Mouse (Mus musculus) MEL (cell line): ENCODE data around the gene Tmem14c.

Experiments used
- CTCF ChIP-seq, 3 experiments: IDR thresholded peaks in 2 of 3; conservative IDR thresholded peaks in 1 of 3; 2 replicates each; pipeline ENCODE4 v1.5.1; 2011 to 2012; ENCODE audit warnings: low read length in 3 of 3, low read depth in 2 of 3, mild to moderate bottlenecking in 2 of 3, improper control_type of control experiment in 1 of 3, inconsistent platforms in 1 of 3, mixed read lengths in 1 of 3, moderate library complexity in 1 of 3; ENCODE audit not compliant: control insufficient read depth in 1 of 3, insufficient read depth in 1 of 3, poor library complexity in 1 of 3, severe bottlenecking in 1 of 3
- ETS1 ChIP-seq: IDR thresholded peaks from 2 replicates; pipeline ENCODE4 v1.6.1; 2012; ENCODE audit warnings: low read depth, mild to moderate bottlenecking, inconsistent platforms, low read length, improper control_type of control experiment, moderate library complexity
- NRF1 ChIP-seq: IDR thresholded peaks from 2 replicates; pipeline ENCODE4 v1.6.1; 2014; ENCODE audit warnings: low read depth, mild to moderate bottlenecking, inconsistent platforms, low read length, improper control_type of control experiment, moderate library complexity; ENCODE audit not compliant: poor library complexity, insufficient read depth, severe bottlenecking
- POLR2A ChIP-seq, 2 experiments: IDR thresholded peaks; 2 replicates each; pipeline ENCODE4 v1.6.1; 2011 to 2012; ENCODE audit warnings: low read length in 2 of 2, mild to moderate bottlenecking in 2 of 2, control low read depth in 1 of 2, improper control_type of control experiment in 1 of 2, low read depth in 1 of 2, moderate library complexity in 1 of 2; ENCODE audit not compliant: control insufficient read depth in 1 of 2, insufficient read depth in 1 of 2, poor library complexity in 1 of 2
- POLR2AphosphoS5 ChIP-seq: IDR thresholded peaks from 2 replicates; pipeline ENCODE4 v1.6.1; 2012; ENCODE audit warnings: low read depth, borderline replicate concordance, mild to moderate bottlenecking, inconsistent platforms, low read length, moderate library complexity, mixed read lengths

GRCm38 (mm10) chr13:41042511-41042910 is 26.4 kb downstream of the Tmem14c start:
- TF ChIP-seq POLR2A (IDR thresholded peaks at IDR 0.05; ENCODE audit: control insufficient read depth in 1 of 2, insufficient read depth in 1 of 2, low read depth in 1 of 2, low read length in 2 of 2, poor library complexity in 1 of 2) = no peak
- TF ChIP-seq ETS1 = no peak
- no peak for TF ChIP-seq CTCF (IDR thresholded peaks at IDR 0.05 in 2 of 3, conservative IDR thresholded peaks at IDR 0.05 in 1 of 3; ENCODE audit: control insufficient read depth in 1 of 3, insufficient read depth in 1 of 3, low read depth in 2 of 3, low read length in 3 of 3, poor library complexity in 1 of 3, severe bottlenecking in 1 of 3)
- no peak for TF ChIP-seq POLR2AphosphoS5
- no peak for TF ChIP-seq NRF1
